Mouse (Mus musculus): ENCODE measurements around the gene Rheb.
"Not testable (repeated sequence)": the region's sequence is repeated elsewhere in the genome, so short reads cannot be mapped to it uniquely, and the experiment has no call there.

Rheb gene

GRCm38 (mm10) chr5:24797858-24798257, 44.6 kb downstream of the Rheb start:
- DNase-seq (ENCODE audit: low spot score in 2 of 2), result no peak

- DNase-seq (ENCODE audit: low spot score in 2 of 2), result no peak
These were observed 49.5 kb downstream of the Rheb start for GRCm38 (mm10) chr5:24792961-24793360.

- DNase-seq (ENCODE audit: low spot score in 2 of 2), result no peak
These were observed 59.5 kb downstream of the Rheb start for GRCm38 (mm10) chr5:24782957-24783356.

- no peak for DNase-seq (ENCODE audit: low spot score in 2 of 2)
These were observed 61.4 kb downstream of the Rheb start for GRCm38 (mm10) chr5:24781048-24781447.

- DNase-seq (ENCODE audit: low spot score in 2 of 2), result peak in 1 of 2 experiments; percentile 22
These were observed 62.4 kb downstream of the Rheb start for GRCm38 (mm10) chr5:24779881-24780512.

- no peak for DNase-seq (ENCODE audit: low spot score in 2 of 2)
These were observed 63.1 kb downstream of the Rheb start for GRCm38 (mm10) chr5:24779321-24779720.

GRCm38 (mm10) chr5:24778843-24779140, 63.6 kb downstream of the Rheb start:
- DNase-seq (ENCODE audit: low spot score in 2 of 2), result no peak

GRCm38 (mm10) chr5:24778082-24778842, 64.2 kb downstream of the Rheb start:
- no peak for DNase-seq (ENCODE audit: low spot score in 2 of 2)

GRCm38 (mm10) chr5:24776681-24777080, 65.7 kb downstream of the Rheb start:
- no peak for DNase-seq (ENCODE audit: low spot score in 2 of 2)

GRCm38 (mm10) chr5:24774549-24774948, 67.9 kb downstream of the Rheb start:
- not testable (repeated sequence) for DNase-seq (ENCODE audit: low spot score in 2 of 2)

GRCm38 (mm10) chr5:24757816-24758215, 84.6 kb downstream of the Rheb start, which contains the start of gene Crygn:
Crygn (minus strand) TSS chr5:24758008.
- DNase-seq (ENCODE audit: low spot score in 2 of 2), result no peak

- DNase-seq (ENCODE audit: low spot score in 2 of 2), result no peak
These were observed 85.5 kb downstream of the Rheb start for GRCm38 (mm10) chr5:24756931-24757330.
